Mouse (Mus musculus) CH12.LX (cell line): ENCODE results near the gene Ercc6l2. TPM values are rescaled to one million over a fixed set of nuclear protein-coding genes. Genes with fewer than 3 reads are reported as not detected.
A peak's percentile ranks its signal among the peaks of the same experiment; 100 is the strongest.

ENCODE experiments used
- DNase-seq: peaks from one replicate; pipeline ENCODE4 v3.0.0-alpha.2; 2013; ENCODE audit errors: extremely low read depth
- H3K27ac ChIP-seq: 2 replicates; pipeline ENCODE4 v1.5.1; 2012; ENCODE audit warnings: low read depth, mild to moderate bottlenecking, control low read depth, moderate library complexity; ENCODE audit not compliant: insufficient read depth
- H3K27me3 ChIP-seq: replicated peaks from 2 replicates; pipeline ENCODE3; 2012; ENCODE audit warnings: inconsistent platforms
- H3K36me3 ChIP-seq, 2 experiments: replicated peaks in 1 of 2; 2 replicates each; pipeline versions ENCODE3 to v1.6.1; 2012; ENCODE audit warnings: inconsistent platforms in 1 of 2, low read length in 1 of 2, mild to moderate bottlenecking in 1 of 2, mixed read lengths in 1 of 2, moderate library complexity in 1 of 2; ENCODE audit not compliant: control insufficient read depth in 1 of 2, insufficient read depth in 1 of 2
- H3K4me1 ChIP-seq, 2 experiments: 2 replicates each; pipeline ENCODE4 v1.6.1; 2012; ENCODE audit warnings: inconsistent platforms in 1 of 2, moderate library complexity in 1 of 2; ENCODE audit not compliant: insufficient read depth in 2 of 2, control insufficient read depth in 1 of 2
- H3K4me2 ChIP-seq: 2 replicates; pipeline ENCODE4 v1.6.1; 2012; ENCODE audit warnings: low read depth, mild to moderate bottlenecking, control low read depth; ENCODE audit not compliant: poor library complexity, insufficient read depth, severe bottlenecking
- H3K4me3 ChIP-seq, 3 experiments: fragments of 150-350 bp in 1 of 3; sonication (generic) in 1 of 3; replicated peaks in 1 of 3; 2 replicates each; pipeline versions ENCODE3 to v1.5.1; 2011 to 2012; ENCODE audit warnings: low read depth in 2 of 3, low read length in 2 of 3, mild to moderate bottlenecking in 2 of 3, moderate library complexity in 2 of 3, control low read depth in 1 of 3, improper control_type of control experiment in 1 of 3, inconsistent platforms in 1 of 3, mixed read lengths in 1 of 3; ENCODE audit not compliant: poor library complexity in 1 of 3
- H3K79me2 ChIP-seq: replicated peaks from 2 replicates; pipeline ENCODE4 v1.6.1; 2012; ENCODE audit warnings: mild to moderate bottlenecking, moderate library complexity; ENCODE audit not compliant: control insufficient read depth, poor library complexity, insufficient read depth, severe bottlenecking; ENCODE audit errors: extremely low read depth
- H3K9ac ChIP-seq: 2 replicates; pipeline ENCODE4 v1.6.1; 2012; ENCODE audit warnings: low read depth, mild to moderate bottlenecking, control low read depth, moderate library complexity; ENCODE audit not compliant: insufficient read depth
- H3K9me3 ChIP-seq: replicated peaks from 2 replicates; pipeline ENCODE3; 2012; ENCODE audit warnings: low read length, inconsistent platforms, mixed read lengths
- BHLHE40 ChIP-seq: IDR thresholded peaks from 2 replicates; pipeline ENCODE4 v1.6.1; 2011; ENCODE audit warnings: mild to moderate bottlenecking, low read depth, low read length, improper control_type of control experiment
- CHD2 ChIP-seq: IDR thresholded peaks from 2 replicates; pipeline ENCODE4 v1.6.1; 2011; ENCODE audit warnings: low read length, improper control_type of control experiment
- E2F4 ChIP-seq: IDR thresholded peaks from 2 replicates; pipeline ENCODE4 v1.6.1; 2011; ENCODE audit warnings: low read depth, low read length, improper control_type of control experiment; ENCODE audit not compliant: insufficient replicate concordance
- ELF1 ChIP-seq: IDR thresholded peaks from 2 replicates; pipeline ENCODE4 v1.6.1; 2014; ENCODE audit warnings: low read depth, mild to moderate bottlenecking, inconsistent platforms, low read length, improper control_type of control experiment
- EP300 ChIP-seq: IDR thresholded peaks from 2 replicates; pipeline ENCODE4 v1.6.1; 2011; ENCODE audit warnings: low read length, improper control_type of control experiment
- ETS1 ChIP-seq: conservative IDR thresholded peaks from 2 replicates; pipeline ENCODE4 v1.6.1; 2012; ENCODE audit warnings: low read depth, mild to moderate bottlenecking, inconsistent platforms, low read length, improper control_type of control experiment, moderate library complexity
- JUN ChIP-seq: IDR thresholded peaks from 2 replicates; pipeline ENCODE4 v1.6.1; 2011; ENCODE audit warnings: low read depth, mild to moderate bottlenecking, low read length, improper control_type of control experiment, moderate library complexity; ENCODE audit not compliant: insufficient read depth
- JUND ChIP-seq: conservative IDR thresholded peaks from 2 replicates; pipeline ENCODE4 v1.6.1; 2011; ENCODE audit warnings: low read depth, low read length, improper control_type of control experiment
- KAT2A ChIP-seq: IDR thresholded peaks from 2 replicates; pipeline ENCODE4 v1.6.1; 2012; ENCODE audit warnings: low read length, improper control_type of control experiment, inconsistent platforms; ENCODE audit not compliant: insufficient replicate concordance
- MAFK ChIP-seq: IDR thresholded peaks from 2 replicates; pipeline ENCODE4 v1.6.1; 2011; ENCODE audit warnings: low read length, improper control_type of control experiment; ENCODE audit not compliant: insufficient replicate concordance
- MAX ChIP-seq: IDR thresholded peaks from 2 replicates; pipeline ENCODE4 v1.6.1; 2011; ENCODE audit warnings: low read length, improper control_type of control experiment
- MEF2A ChIP-seq: IDR thresholded peaks from 2 replicates; pipeline ENCODE4 v1.6.1; 2014; ENCODE audit warnings: low read depth, mild to moderate bottlenecking, inconsistent platforms, low read length, improper control_type of control experiment, borderline replicate concordance
- MXI1 ChIP-seq: IDR thresholded peaks from 2 replicates; pipeline ENCODE4 v1.6.1; 2011; ENCODE audit warnings: mild to moderate bottlenecking, low read depth, low read length, improper control_type of control experiment
- MYC ChIP-seq: IDR thresholded peaks from 2 replicates; pipeline ENCODE4 v1.6.1; 2011; ENCODE audit warnings: low read depth, mild to moderate bottlenecking, improper control_type of control experiment, low read length
- NELFE ChIP-seq: IDR thresholded peaks from 2 replicates; pipeline ENCODE4 v1.6.1; 2011; ENCODE audit warnings: low read depth, low read length, improper control_type of control experiment
- PAX5 ChIP-seq: IDR thresholded peaks from 2 replicates; pipeline ENCODE4 v1.6.1; 2012; ENCODE audit warnings: low read length, inconsistent platforms, mixed read lengths
- POLR2A ChIP-seq: IDR thresholded peaks from 2 replicates; pipeline ENCODE4 v1.6.1; 2011; ENCODE audit warnings: low read depth, mild to moderate bottlenecking, improper control_type of control experiment, low read length
- RAD21 ChIP-seq: IDR thresholded peaks from 2 replicates; pipeline ENCODE4 v1.6.1; 2011; ENCODE audit warnings: low read depth, mild to moderate bottlenecking, low read length, improper control_type of control experiment, moderate library complexity
- RCOR1 ChIP-seq: conservative IDR thresholded peaks from 2 replicates; pipeline ENCODE4 v1.6.1; 2012; ENCODE audit warnings: low read depth, mild to moderate bottlenecking, inconsistent platforms, low read length, improper control_type of control experiment
- SIN3A ChIP-seq: IDR thresholded peaks from 2 replicates; pipeline ENCODE4 v1.6.1; 2012; ENCODE audit warnings: low read length, improper control_type of control experiment, inconsistent platforms
- SMC3 ChIP-seq: IDR thresholded peaks from 2 replicates; pipeline ENCODE4 v1.6.1; 2011; ENCODE audit warnings: low read depth, low read length, improper control_type of control experiment
- TBP ChIP-seq: conservative IDR thresholded peaks from 2 replicates; pipeline ENCODE4 v1.6.1; 2011; ENCODE audit warnings: low read depth, low read length, improper control_type of control experiment
- TCF12 ChIP-seq: IDR thresholded peaks from 2 replicates; pipeline ENCODE4 v1.6.1; 2014; ENCODE audit warnings: low read depth, mild to moderate bottlenecking, inconsistent platforms, low read length, improper control_type of control experiment
- UBTF ChIP-seq: IDR thresholded peaks from 2 replicates; pipeline ENCODE4 v1.6.1; 2012; ENCODE audit warnings: low read depth, mild to moderate bottlenecking, inconsistent platforms, low read length, improper control_type of control experiment, moderate library complexity
- USF1 ChIP-seq: IDR thresholded peaks from 2 replicates; pipeline ENCODE4 v1.6.1; 2014; ENCODE audit warnings: low read depth, mild to moderate bottlenecking, inconsistent platforms, low read length, improper control_type of control experiment
- USF2 ChIP-seq: conservative IDR thresholded peaks from 2 replicates; pipeline ENCODE4 v1.6.1; 2011; ENCODE audit warnings: low read depth, low read length, improper control_type of control experiment
- ZKSCAN1 ChIP-seq: IDR thresholded peaks from 2 replicates; pipeline ENCODE4 v1.6.1; 2012; ENCODE audit warnings: low read depth, inconsistent platforms, low read length, improper control_type of control experiment, borderline replicate concordance
- ZNF384 ChIP-seq: IDR thresholded peaks from 2 replicates; pipeline ENCODE4 v1.6.1; 2012; ENCODE audit warnings: low read depth, low read length, improper control_type of control experiment, inconsistent platforms
- dilution Hi-C: fragments of 300-500 bp; cut with MboI; formaldehyde crosslinking; loops from 2 replicates; pipeline ENCODE4 v1.14.3; 2020; ENCODE audit warnings: low sequenced_read_pairs; ENCODE audit not compliant: extremely low pct_unique_long_range_greater_than_20kb, extremely low pct_ligation_motif_present
- in situ Hi-C: fragments of 300-500 bp; cut with MboI; formaldehyde crosslinking; loops from 3 replicates; pipeline ENCODE4 v1.14.3; 2019; ENCODE audit warnings: low sequenced_read_pairs, low pct_ligation_motif_present, low pct_unique_long_range_greater_than_20kb, mixed read lengths
- polyA plus RNA-seq: library from polyadenylated mRNA; unstranded; fragments of >175 nt; gene quantifications from 2 replicates; pipeline ENCODE4 v1.2.1, GENCODE M21; 2012; ENCODE audit warnings: low read depth; ENCODE audit not compliant: insufficient read length
- total RNA-seq, 2 experiments: library from RNA; depleted of rRNA; stranded (reverse); fragments of 300-350 nt in 1 of 2; fragments of >200 nt in 1 of 2; gene quantifications; 2 replicates each; pipeline ENCODE4 v1.2.3; 2012 to 2014

The Ercc6l2 gene
- total and polyA plus RNA-seq, 3 experiments, result 44.3 to 97.0 (median 62.5) TPM

GRCm38 (mm10) chr13:63807233-63807632 lies 7.8 kb upstream of the Ercc6l2 start:
- H3K27me3 ChIP-seq, result no peaks in the 10 kb centered on the region
- no peak overlapping the region for H3K4me2 ChIP-seq
- in situ Hi-C loops (loop anchor here (25.0 kb wide), 1 partner anchor 245 kb away; the partner anchor contains the start of gene Ptch1), dilution Hi-C loops (no loop called here)
- peak overlapping the region; percentile 57 for H3K27ac ChIP-seq
- peaks cover 4 to 22% of the 10 kb centered on the region in 2 experiments for H3K36me3 ChIP-seq
- TF ChIP-seq RCOR1, result no peak
- DNase-seq, result no peak
- no peaks in the 10 kb centered on the region for H3K9me3 ChIP-seq
- no peak overlapping the region for H3K9ac ChIP-seq
- H3K4me3 ChIP-seq, result no peak overlapping the region
- peaks cover 11 to 83% of the 10 kb centered on the region in 2 experiments; a peak in 3 of 4 replicates for H3K4me1 ChIP-seq
- peaks cover 30% of the 10 kb centered on the region for H3K79me2 ChIP-seq

GRCm38 (mm10) chr13:63807979-63808378 lies 7.1 kb upstream of the Ercc6l2 start:
- Histone ChIP-seq H3K79me2 (peaks cover 33% of the 10 kb centered on the region), H3K27ac (no peak overlapping the region), H3K4me2 (no peak overlapping the region), H3K27me3 (no peaks in the 10 kb centered on the region), H3K4me3 (no peak overlapping the region), H3K9me3 (no peaks in the 10 kb centered on the region), H3K36me3 (peaks cover 4 to 25% of the 10 kb centered on the region in 2 experiments), H3K4me1 (peaks cover 11 to 86% of the 10 kb centered on the region in 2 experiments; a peak in 3 of 4 replicates), H3K9ac (no peak overlapping the region)
- no peak; the same call in 1 of the 2 replicates for TF ChIP-seq MYC
- no peak for TF ChIP-seq UBTF
- TF ChIP-seq MAX, result peak; percentile 27; the same call in 1 of the 2 replicates
- no peak for TF ChIP-seq ZKSCAN1
- no peak for TF ChIP-seq E2F4
- TF ChIP-seq RCOR1, result peak; percentile 50
- TF ChIP-seq MXI1, result no peak
- TF ChIP-seq SIN3A, result peak; percentile 80
- TF ChIP-seq TCF12, result peak; percentile 69
- peak; percentile 73 for TF ChIP-seq BHLHE40
- TF ChIP-seq ELF1, result no peak
- no peak for TF ChIP-seq PAX5
- TF ChIP-seq NELFE, result no peak
- TF ChIP-seq USF1, result no peak
- no peak for TF ChIP-seq CHD2
- TF ChIP-seq JUND, result 0 out of 2 replicates have a peak, but pooled peaks have one; percentile 39
- no peak for TF ChIP-seq RAD21
- no peak for TF ChIP-seq ZNF384
- TF ChIP-seq MEF2A, result 0 out of 2 replicates have a peak, but pooled peaks have one; percentile 45
- no peak for TF ChIP-seq POLR2A
- TF ChIP-seq USF2, result no peak
- no peak for TF ChIP-seq KAT2A
- peak; percentile 88 for TF ChIP-seq EP300
- TF ChIP-seq SMC3, result 0 out of 2 replicates have a peak, but pooled peaks have one; percentile 2
- 0 out of 2 replicates have a peak, but pooled peaks have one; percentile 18 for TF ChIP-seq JUN
- no peak for TF ChIP-seq MAFK
- 0 out of 2 replicates have a peak, but pooled peaks have one; percentile 17 for TF ChIP-seq TBP
- TF ChIP-seq ETS1, result peak; percentile 47; the same call in 1 of the 2 replicates
- in situ Hi-C loops (loop anchor here (25.0 kb wide), 1 partner anchor 246 kb away; the partner anchor contains the start of gene Ptch1), dilution Hi-C loops (no loop called here)
- DNase-seq, result peak; percentile 68
